Mouse (Mus musculus) right cerebral cortex, postnatal 36 days (tissue): Measurements from ENCODE around the gene Mup13.
"Not testable (repeated sequence)": the region's sequence is repeated elsewhere in the genome, so short reads cannot be mapped to it uniquely, and the experiment has no call there.

Source experiments
- DNase-seq, 2 experiments: peaks; one replicate each; pipeline ENCODE4 v3.0.0; 2022; ENCODE audit warnings: low spot score in 2 of 2, mixed read lengths in 1 of 2

Gene Mup13

GRCm38 (mm10) chr4:61228186-61228585 lies at the start of gene Mup13:
TSS of gene Mup13 (minus strand) at chr4:61228286.
- not testable (repeated sequence) for DNase-seq
